Mouse (Mus musculus): ENCODE data around the gene Plaa. TPM values are rescaled to one million over a fixed set of nuclear protein-coding genes. Genes with fewer than 3 reads are reported as not detected.

Plaa gene
- total and polyA plus RNA-seq, 3 experiments = 63.7 to 102 (median 85.1) TPM

GRCm38 (mm10) chr4:94529448-94529847 lies 73.6 kb downstream of the Plaa start:
- H3K36me3 ChIP-seq (ENCODE audit: control insufficient read depth in 1 of 2, insufficient read depth in 2 of 2, low read length in 2 of 2) = peaks cover 6 to 8% of the 10 kb centered on the region in 2 experiments
- no peak overlapping the region for H3K27ac ChIP-seq (ENCODE audit: control insufficient read depth, low read depth, low read length)
- H3K9ac ChIP-seq (ENCODE audit: control insufficient read depth, low read depth, low read length, poor library complexity, severe bottlenecking) = no peak overlapping the region
- DNase-seq (ENCODE audit: low read depth, low spot score) = no peak
- H3K4me1 ChIP-seq (ENCODE audit: control insufficient read depth in 1 of 2, insufficient read depth in 2 of 2, low read length in 2 of 2) = peaks cover 0 to 2% of the 10 kb centered on the region in 2 experiments; a peak in 2 of 4 replicates
- H3K27me3 ChIP-seq (ENCODE audit: control insufficient read depth in 1 of 2, insufficient read depth in 2 of 2, low read length in 2 of 2) = no peaks in the 10 kb centered on the region
- no peaks in the 10 kb centered on the region; the same call in 1 of the 2 replicates for H3K79me2 ChIP-seq (ENCODE audit: control insufficient read depth, insufficient read depth, low read length, poor library complexity)
- no peaks in the 10 kb centered on the region for H3K9me3 ChIP-seq (replicated peaks; ENCODE audit: insufficient read depth, low read length)
- H3K4me3 ChIP-seq (ENCODE audit: control insufficient read depth in 1 of 2, insufficient read depth in 1 of 2, low read depth in 2 of 2, low read length in 2 of 2) = no peak overlapping the region
- no peak for TF ChIP-seq GATA1 (IDR thresholded peaks at IDR 0.05; ENCODE audit: low read depth, low read length)
- TF ChIP-seq MXI1 (IDR thresholded peaks at IDR 0.05; ENCODE audit: low read depth, low read length) = no peak
- TF ChIP-seq RCOR1 (IDR thresholded peaks at IDR 0.05; ENCODE audit: low read depth, low read length) = no peak
- TF ChIP-seq MEF2A (IDR thresholded peaks at IDR 0.05; ENCODE audit: extremely low read depth, insufficient replicate concordance, low read depth, low read length, poor library complexity, severe bottlenecking) = no peak
- no peak for TF ChIP-seq MAX (IDR thresholded peaks at IDR 0.05; ENCODE audit: low read length)
- TF ChIP-seq USF2 (IDR thresholded peaks at IDR 0.05; ENCODE audit: borderline replicate concordance in 1 of 2, insufficient read depth in 1 of 2, low read depth in 1 of 2, low read length in 2 of 2) = no peak
- no peak for TF ChIP-seq ZMIZ1 (IDR thresholded peaks at IDR 0.05; ENCODE audit: low read depth, low read length)
- TF ChIP-seq ZNF384 (IDR thresholded peaks at IDR 0.05; ENCODE audit: low read depth, low read length) = no peak
- no peak for TF ChIP-seq SMC3 (IDR thresholded peaks at IDR 0.05; ENCODE audit: low read depth, low read length)
- TF ChIP-seq POLR2AphosphoS2 (IDR thresholded peaks at IDR 0.05; ENCODE audit: low read length) = no peak

- Histone ChIP-seq H3K9me3 (replicated peaks; ENCODE audit: insufficient read depth, low read length) (no peaks in the 10 kb centered on the region), H3K27ac (ENCODE audit: control insufficient read depth, low read depth, low read length) (no peak overlapping the region), H3K27me3 (ENCODE audit: control insufficient read depth in 1 of 2, insufficient read depth in 2 of 2, low read length in 2 of 2) (no peaks in the 10 kb centered on the region), H3K4me1 (ENCODE audit: control insufficient read depth in 1 of 2, insufficient read depth in 2 of 2, low read length in 2 of 2) (peaks cover 0 to 2% of the 10 kb centered on the region in 2 experiments; a peak in 1 of 4 replicates), H3K79me2 (ENCODE audit: control insufficient read depth, insufficient read depth, low read length, poor library complexity) (no peaks in the 10 kb centered on the region), H3K36me3 (ENCODE audit: control insufficient read depth in 1 of 2, insufficient read depth in 2 of 2, low read length in 2 of 2) (peaks cover 2 to 6% of the 10 kb centered on the region in 2 experiments), H3K9ac (ENCODE audit: control insufficient read depth, low read depth, low read length, poor library complexity, severe bottlenecking) (no peak overlapping the region), H3K4me3 (ENCODE audit: control insufficient read depth in 1 of 2, insufficient read depth in 1 of 2, low read depth in 2 of 2, low read length in 2 of 2) (no peak overlapping the region)
- peak; percentile 54 for DNase-seq (ENCODE audit: low read depth, low spot score)
- TF ChIP-seq ELF1 (IDR thresholded peaks at IDR 0.05; ENCODE audit: low read depth, low read length) (no peak), ZNF384 (IDR thresholded peaks at IDR 0.05; ENCODE audit: low read depth, low read length) (peak; percentile 80), RAD21 (IDR thresholded peaks at IDR 0.05; ENCODE audit: low read depth, low read length) (peak; percentile 73), NRF1 (IDR thresholded peaks at IDR 0.05; ENCODE audit: insufficient read depth, low read depth, low read length, poor library complexity, severe bottlenecking) (no peak), CTCF (IDR thresholded peaks at IDR 0.05 in 2 of 3, conservative IDR thresholded peaks at IDR 0.05 in 1 of 3; ENCODE audit: control insufficient read depth in 1 of 3, insufficient read depth in 1 of 3, low read depth in 2 of 3, low read length in 3 of 3, poor library complexity in 1 of 3, severe bottlenecking in 1 of 3) (peak in 1 of 3 experiments; percentile 63; a peak in 2 of 6 replicates), SMC3 (IDR thresholded peaks at IDR 0.05; ENCODE audit: low read depth, low read length) (peak; percentile 56)
Measured at GRCm38 (mm10) chr4:94523321-94523720, 79.7 kb downstream of the Plaa start.
